In the genomic region with DNA sequence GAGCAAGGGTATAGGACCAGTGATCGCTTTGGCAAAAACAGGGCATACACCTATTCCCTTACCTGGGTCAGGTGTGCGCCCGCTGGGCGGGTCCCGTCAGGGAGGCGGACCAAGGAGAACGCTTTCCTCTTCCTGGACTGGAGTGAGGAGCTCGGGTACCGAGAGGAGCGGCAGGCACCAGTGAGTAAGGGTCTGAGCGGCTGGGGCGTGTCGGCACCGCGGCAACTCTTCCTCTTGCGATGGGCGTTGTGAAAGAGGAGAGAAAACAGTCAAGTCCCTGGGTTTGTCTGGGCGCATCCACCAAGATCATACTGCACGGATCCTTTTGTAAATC, we compare ENCODE assay signal across 8 mouse cellular contexts. TPM values are rescaled to one million over a fixed set of nuclear protein-coding genes. Genes with fewer than 3 reads are reported as not detected.
DNase-seq lines count a peak whose midpoint lies in the region; ATAC-seq and TF ChIP-seq lines count a peak whose summit lies in the region.

No protein-coding gene starts in this region.

- 0 out of 2 replicates have a peak, but pooled peaks cover 2% of the 10 kb centered on the region for H3K9me3 ChIP-seq in embryonic facial prominence, embryonic 10.5 days
- H3K9me3 ChIP-seq in heart, embryonic 12.5 days (replicated peaks), result no peaks in the 10 kb centered on the region
- peaks cover 2% of the 10 kb centered on the region; the same call in 1 of the 2 replicates for H3K9me3 ChIP-seq in kidney, embryonic 16.5 days (ENCODE audit: low read length)
- no peaks in the 10 kb centered on the region for H3K9me3 ChIP-seq in liver, embryonic 13.5 days (replicated peaks)

- DNase-seq in thymus, adult 18-20 months, result peak; percentile 41 to 42
- no peak for DNase-seq in thymus, postnatal 0 days (ENCODE audit: low spot score)
- DNase-seq in embryonic facial prominence, embryonic 10.5 days (ENCODE audit: low spot score), result peak; percentile 63
- DNase-seq in liver, embryonic 13.5 days, result peak; percentile 52

- TF ChIP-seq CTCF in testis, adult 2 months (IDR thresholded peaks at IDR 0.05; ENCODE audit: control insufficient read depth, insufficient read depth, insufficient replicate concordance, low read depth, low read length), result peak; percentile 7; the same call in 1 of the 2 replicates

- TF ChIP-seq POLR2A in testis, adult 2 months (IDR thresholded peaks at IDR 0.05; ENCODE audit: control insufficient read depth, low read depth, low read length), result no peak

- peak overlapping the region; percentile 99 for H3K4me2 ChIP-seq in heart, embryonic 12.5 days
- peak overlapping the region; percentile 86 for H3K4me2 ChIP-seq in kidney, embryonic 16.5 days (replicated peaks; ENCODE audit: low read depth, low read length)
- H3K4me2 ChIP-seq in liver, embryonic 13.5 days, result peak overlapping the region; percentile 78

- under 1% methylated on average over 19 of the region's 19 CpGs for WGBS in embryonic facial prominence, embryonic 10.5 days
- under 1% methylated on average over 19 of the region's 19 CpGs for WGBS in heart, embryonic 12.5 days
- 0% methylated on average over 19 of the region's 19 CpGs for WGBS in kidney, embryonic 16.5 days
- WGBS in liver, embryonic 13.5 days (ENCODE audit: insufficient replicate concordance), result under 1% methylated on average over 19 of the region's 19 CpGs

- H3K36me3 ChIP-seq in embryonic facial prominence, embryonic 10.5 days (replicated peaks), result no peaks in the 10 kb centered on the region
- H3K36me3 ChIP-seq in heart, embryonic 12.5 days, result peaks cover 4% of the 10 kb centered on the region; the same call in 1 of the 2 replicates
- H3K36me3 ChIP-seq in kidney, embryonic 16.5 days (ENCODE audit: insufficient read depth, low read length), result no peaks in the 10 kb centered on the region
- H3K36me3 ChIP-seq in liver, embryonic 13.5 days, result 0 out of 2 replicates have a peak, but pooled peaks cover 2% of the 10 kb centered on the region
- no peaks in the 10 kb centered on the region for H3K36me3 ChIP-seq in testis, adult 2 months (ENCODE audit: control insufficient read depth, insufficient read depth, low read length)

- H3K4me1 ChIP-seq in embryonic facial prominence, embryonic 10.5 days, result peaks cover 18% of the 10 kb centered on the region
- H3K4me1 ChIP-seq in heart, embryonic 12.5 days (replicated peaks), result peaks cover 7% of the 10 kb centered on the region
- H3K4me1 ChIP-seq in kidney, embryonic 16.5 days (ENCODE audit: insufficient read depth, low read length), result peaks cover 16% of the 10 kb centered on the region
- peaks cover 48% of the 10 kb centered on the region for H3K4me1 ChIP-seq in liver, embryonic 13.5 days (replicated peaks)
- H3K4me1 ChIP-seq in testis, adult 2 months (ENCODE audit: control insufficient read depth, insufficient read depth, low read length), result peaks cover 3% of the 10 kb centered on the region

- peak; percentile 65 for ATAC-seq in heart, embryonic 12.5 days (ENCODE audit: insufficient number of reproducible peaks, low FRiP score)
- peak; percentile 85 for ATAC-seq in kidney, embryonic 16.5 days (ENCODE audit: low FRiP score, low TSS enrichment)
- peak; percentile 11 for ATAC-seq in liver, embryonic 13.5 days (ENCODE audit: low read depth)
- peak; percentile 23; the same call in 1 of the 2 replicates for ATAC-seq in monocyte, adult 5-6 weeks (replicated peaks; ENCODE audit: insufficient number of reproducible peaks, low FRiP score, low TSS enrichment, poor library complexity, severe bottlenecking)

- H3K4me3 ChIP-seq in embryonic facial prominence, embryonic 10.5 days, result peak overlapping the region; percentile 83
- peak overlapping the region; percentile 84 for H3K4me3 ChIP-seq in heart, embryonic 12.5 days
- peak overlapping the region; percentile 84 for H3K4me3 ChIP-seq in kidney, embryonic 16.5 days (ENCODE audit: low read length)
- H3K4me3 ChIP-seq in liver, embryonic 13.5 days (replicated peaks), result peak overlapping the region; percentile 87
- peak overlapping the region; percentile 86 for H3K4me3 ChIP-seq in testis, adult 2 months (ENCODE audit: control insufficient read depth, low read depth, low read length)

- peak overlapping the region; percentile 92 for H3K9ac ChIP-seq in heart, embryonic 12.5 days
- H3K9ac ChIP-seq in kidney, embryonic 16.5 days (replicated peaks; ENCODE audit: low read length), result peak overlapping the region; percentile 87
- H3K9ac ChIP-seq in liver, embryonic 13.5 days, result peak overlapping the region; percentile 94

- no peaks in the 10 kb centered on the region for H3K27me3 ChIP-seq in embryonic facial prominence, embryonic 10.5 days (replicated peaks; ENCODE audit: low read depth, poor library complexity, severe bottlenecking)
- no peaks in the 10 kb centered on the region for H3K27me3 ChIP-seq in heart, embryonic 12.5 days (replicated peaks)
- no peaks in the 10 kb centered on the region for H3K27me3 ChIP-seq in kidney, embryonic 16.5 days (ENCODE audit: insufficient read depth, low read length)
- H3K27me3 ChIP-seq in liver, embryonic 13.5 days, result no peaks in the 10 kb centered on the region
- H3K27me3 ChIP-seq in testis, adult 2 months (ENCODE audit: control insufficient read depth, insufficient read depth, low read length), result no peaks in the 10 kb centered on the region

- peak overlapping the region; percentile 91 for H3K27ac ChIP-seq in embryonic facial prominence, embryonic 10.5 days (replicated peaks)
- H3K27ac ChIP-seq in heart, embryonic 12.5 days (ENCODE audit: poor library complexity, severe bottlenecking), result peak overlapping the region; percentile 15; the same call in 1 of the 2 replicates
- peak overlapping the region; percentile 87 for H3K27ac ChIP-seq in kidney, embryonic 16.5 days (ENCODE audit: low read length)
- H3K27ac ChIP-seq in liver, embryonic 13.5 days, result peak overlapping the region; percentile 89
- no peak overlapping the region for H3K27ac ChIP-seq in testis, adult 2 months (ENCODE audit: control insufficient read depth, insufficient read depth, low read depth, low read length)

RNA-seq across cellular contexts. Expression of gene Sh3yl1, which starts 0.5 kb away (rescaled TPM):
- polyA plus RNA-seq in thymus, postnatal 0 days (2015; fragmentation: Nextera tagmentation; extraction: Ambion mirVana), result 4.1 and 5.1 TPM in 2 replicates
- polyA plus RNA-seq in embryonic facial prominence, embryonic 10.5 days (2016; fragmentation: Nextera tagmentation; extraction: Ambion mirVana), result 17.7 and 18.4 TPM in 2 replicates
- 8.1 and 10.5 TPM in 2 replicates for polyA plus RNA-seq in heart, embryonic 12.5 days (2016; fragmentation: Nextera tagmentation; extraction: Ambion mirVana)
- polyA plus RNA-seq in kidney, embryonic 16.5 days (2015; fragmentation: Nextera tagmentation; extraction: Ambion mirVana), result 28.4 and 31.5 TPM in 2 replicates
- polyA plus RNA-seq in liver, embryonic 13.5 days (2015; fragmentation: Nextera tagmentation; extraction: Ambion mirVana), result 33.6 and 41.1 TPM in 2 replicates
- total RNA-seq in monocyte, adult 5-6 weeks (2017), result 0.39 to 2.3 TPM (median 2.1 TPM) in 3 replicates
- polyA plus RNA-seq in testis, adult 2 months (2012; rRNA removed), result 8.2 and 9.6 TPM in 2 replicates

RNA-seq across cellular contexts. Expression of gene Acp1, which starts 0.6 kb away (rescaled TPM):
- polyA plus RNA-seq in thymus, postnatal 0 days (2015; fragmentation: Nextera tagmentation; extraction: Ambion mirVana), result 116 and 119 TPM in 2 replicates
- 237 and 238 TPM in 2 replicates for polyA plus RNA-seq in embryonic facial prominence, embryonic 10.5 days (2016; fragmentation: Nextera tagmentation; extraction: Ambion mirVana)
- 107 and 116 TPM in 2 replicates for polyA plus RNA-seq in heart, embryonic 12.5 days (2016; fragmentation: Nextera tagmentation; extraction: Ambion mirVana)
- 158 and 174 TPM in 2 replicates for polyA plus RNA-seq in kidney, embryonic 16.5 days (2015; fragmentation: Nextera tagmentation; extraction: Ambion mirVana)
- polyA plus RNA-seq in liver, embryonic 13.5 days (2015; fragmentation: Nextera tagmentation; extraction: Ambion mirVana), result 351 and 380 TPM in 2 replicates
- 32.0 to 42.7 TPM (median 42.3 TPM) in 3 replicates for total RNA-seq in monocyte, adult 5-6 weeks (2017)
- polyA plus RNA-seq in testis, adult 2 months (2012; rRNA removed), result 22.8 and 26.8 TPM in 2 replicates

RNA-seq across cellular contexts. Expression of gene Alkal2, which starts 27.9 kb away (rescaled TPM):
- 0.17 TPM in 1 of 2 replicates, not detected in the other for polyA plus RNA-seq in thymus, postnatal 0 days (2015; fragmentation: Nextera tagmentation; extraction: Ambion mirVana)
- 4.1 and 8.7 TPM in 2 replicates for polyA plus RNA-seq in embryonic facial prominence, embryonic 10.5 days (2016; fragmentation: Nextera tagmentation; extraction: Ambion mirVana)
- polyA plus RNA-seq in heart, embryonic 12.5 days (2016; fragmentation: Nextera tagmentation; extraction: Ambion mirVana), result 0.14 TPM in 1 of 2 replicates, not detected in the other
- 0.31 and 0.36 TPM in 2 replicates for polyA plus RNA-seq in kidney, embryonic 16.5 days (2015; fragmentation: Nextera tagmentation; extraction: Ambion mirVana)
- polyA plus RNA-seq in liver, embryonic 13.5 days (2015; fragmentation: Nextera tagmentation; extraction: Ambion mirVana), result 0.09 TPM in 1 of 2 replicates, not detected in the other
- total RNA-seq in monocyte, adult 5-6 weeks (2017), result not detected in 3 replicates
- polyA plus RNA-seq in testis, adult 2 months (2012; rRNA removed), result not detected in 2 replicates

Comparison
In these comparisons a context has a peak if more than half of its experiments do, and no peak if none do; other contexts are left out.
1. ATAC-seq: peak in every context shown above with its lines; median percentile 85 in kidney, embryonic 16.5 days; 65 in heart, embryonic 12.5 days; 23 in monocyte, adult 5-6 weeks; 11 in liver, embryonic 13.5 days.